Mouse (Mus musculus) telencephalon, adult 2 months (tissue): ENCODE measurements around the gene Nkx2-1.
"Not testable (repeated sequence)": the region's sequence is repeated elsewhere in the genome, so short reads cannot be mapped to it uniquely, and the experiment has no call there.

Source experiments
- DNase-seq: peaks from one replicate; pipeline ENCODE4 v3.0.0-alpha.2; 2011; ENCODE audit warnings: low read depth, low spot score

Gene Nkx2-1

DNA sequence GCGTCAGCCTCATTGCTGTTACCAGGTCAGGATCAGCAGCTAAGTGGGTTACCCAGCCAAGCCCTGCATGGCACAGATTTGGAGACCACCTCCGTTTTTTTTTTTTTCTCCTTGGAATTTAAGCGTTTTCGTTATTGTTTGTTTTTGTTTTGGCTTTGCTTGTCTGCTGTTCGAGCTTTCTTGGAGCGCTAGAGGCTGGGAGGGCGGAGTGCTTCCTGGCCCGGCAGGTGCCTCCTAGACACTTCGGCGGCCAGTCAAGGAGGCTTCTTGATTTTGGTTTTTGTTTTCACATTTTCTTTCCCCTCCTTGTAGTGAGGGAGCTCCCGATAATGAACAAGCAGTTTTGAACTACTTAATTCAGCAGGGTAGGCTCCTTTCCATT, at the start of gene Nkx2-1:
Gene Nkx2-1 (minus strand): TSS at position 25 of the 382 bp plus-strand sequence.
- DNase-seq = no peak

DNA sequence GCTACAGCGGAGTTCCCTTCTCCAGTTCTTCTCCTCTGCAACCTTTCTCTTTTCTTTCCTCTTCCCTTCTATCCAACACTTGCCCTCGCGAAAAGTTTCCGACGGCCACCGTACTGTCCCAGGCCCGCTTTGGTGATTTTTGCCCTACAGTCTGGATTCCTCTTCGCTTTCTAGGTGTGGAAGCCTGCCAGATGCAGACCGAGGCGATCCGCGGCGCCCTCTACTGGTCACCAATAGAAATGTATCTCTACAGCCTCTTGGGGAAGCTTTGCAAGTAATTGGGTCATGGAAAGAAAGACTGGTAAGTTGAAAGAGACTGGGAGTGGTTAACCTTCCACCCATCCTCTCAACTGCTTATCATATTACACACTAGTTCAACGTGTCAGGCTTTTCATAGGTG, 4.4 kb upstream of the Nkx2-1 start:
- peak; percentile 23 for DNase-seq

DNA sequence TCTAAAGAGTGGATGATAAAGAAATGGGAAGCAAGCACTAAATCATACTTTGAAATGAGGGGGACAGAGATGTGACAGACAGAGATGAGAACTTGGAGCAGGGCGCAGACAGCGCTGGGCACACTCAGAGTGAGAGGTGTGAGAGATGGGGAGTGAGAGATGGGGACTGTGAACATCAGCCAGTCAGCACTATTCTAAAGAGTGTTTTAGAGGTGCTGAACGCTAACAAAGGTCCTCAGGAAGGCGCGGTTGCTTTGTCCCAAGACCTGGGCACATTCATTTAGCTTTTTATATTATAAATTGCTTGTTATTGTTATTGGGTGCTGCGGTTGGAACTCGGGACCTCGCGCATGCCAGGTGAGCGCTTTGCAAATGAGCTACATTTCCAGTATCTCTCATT, 3.9 kb upstream of the Nkx2-1 start:
- DNase-seq = no peak

DNA sequence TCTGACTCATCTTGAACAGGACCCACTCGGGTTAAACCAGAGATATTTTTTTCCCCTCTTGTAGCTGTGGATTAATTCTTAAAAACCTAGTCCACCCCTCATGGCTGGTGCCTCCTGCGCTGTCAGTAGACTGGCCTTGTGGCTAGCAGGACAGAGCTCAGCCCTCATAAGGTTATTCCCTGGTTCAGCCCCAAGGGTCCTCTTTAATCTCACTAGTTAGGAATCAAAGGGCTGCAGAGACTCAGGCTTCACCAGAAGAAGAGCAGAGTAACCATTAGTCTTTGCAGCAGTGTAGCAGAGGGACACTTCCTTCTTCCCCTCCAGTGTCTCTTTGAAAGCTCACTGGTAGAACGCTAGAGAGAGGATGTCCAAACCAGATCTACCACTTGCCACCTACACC, 1.9 kb upstream of the Nkx2-1 start:
- DNase-seq = no peak

- no peak for DNase-seq
Measured at GRCm38 (mm10) chr12:56537931-56538330, 1.2 kb upstream of the Nkx2-1 start.

DNA sequence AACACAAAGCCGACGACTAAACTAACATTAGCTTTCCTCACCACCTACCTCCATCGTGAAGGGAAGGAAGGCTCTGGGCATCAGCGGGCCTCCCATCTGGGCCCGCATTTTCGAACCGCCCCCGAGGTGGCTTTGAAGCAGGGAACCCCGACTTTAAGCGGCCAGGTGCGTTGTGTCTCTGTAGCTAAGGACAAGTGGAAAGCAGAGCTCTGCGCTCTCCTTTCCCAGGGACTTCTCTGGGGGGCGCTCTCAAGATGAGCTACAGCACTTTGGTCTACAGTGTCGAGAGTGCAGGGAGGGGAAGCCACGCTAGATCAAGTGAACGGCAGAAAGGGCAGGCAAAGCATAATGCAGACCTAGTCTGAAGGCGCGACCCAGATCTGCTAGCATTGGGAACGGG, 634 bp upstream of the Nkx2-1 start:
- DNase-seq = no peak

GRCm38 (mm10) chr12:56536174-56536883, 379 bp downstream of the Nkx2-1 start:
- no peak for DNase-seq

DNA sequence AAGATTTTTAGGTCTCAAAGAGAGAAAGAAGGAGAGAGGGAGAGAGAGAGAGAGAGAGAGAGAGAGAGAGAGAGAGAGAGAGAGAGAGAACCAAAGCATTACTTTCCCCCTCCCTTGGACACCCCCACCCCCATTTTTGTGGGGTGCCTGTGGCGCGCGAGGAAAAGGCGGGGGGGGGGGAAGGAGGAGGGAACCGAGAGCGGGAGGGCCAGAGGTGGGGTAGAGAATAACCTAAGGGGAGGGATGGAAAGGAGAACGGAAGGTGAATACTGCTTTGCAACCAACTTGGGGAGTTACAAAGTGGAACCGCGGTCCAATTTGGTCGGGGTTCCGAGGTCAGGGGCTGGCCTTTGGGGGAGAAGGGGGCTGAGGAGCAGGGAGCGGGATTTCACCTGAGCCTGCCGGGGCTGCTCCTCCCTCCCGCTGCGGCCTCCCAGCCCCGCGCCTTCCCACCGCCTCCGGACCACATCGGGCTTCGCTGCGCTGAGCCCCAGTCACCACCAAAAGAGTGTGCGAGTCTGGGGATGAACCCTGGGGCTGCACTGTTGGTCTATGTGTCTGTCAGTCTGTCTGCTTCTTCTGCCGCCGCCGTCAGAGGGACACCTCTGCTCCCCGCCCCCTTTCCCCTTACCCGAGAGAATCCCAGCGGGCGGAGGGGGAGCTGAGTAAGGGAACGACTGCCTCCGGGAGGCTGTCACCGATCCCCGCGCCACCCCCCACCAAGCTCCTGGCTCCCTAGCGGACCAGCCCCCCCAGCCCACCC, 1.1 kb downstream of the Nkx2-1 start:
- DNase-seq = no peak

DNA sequence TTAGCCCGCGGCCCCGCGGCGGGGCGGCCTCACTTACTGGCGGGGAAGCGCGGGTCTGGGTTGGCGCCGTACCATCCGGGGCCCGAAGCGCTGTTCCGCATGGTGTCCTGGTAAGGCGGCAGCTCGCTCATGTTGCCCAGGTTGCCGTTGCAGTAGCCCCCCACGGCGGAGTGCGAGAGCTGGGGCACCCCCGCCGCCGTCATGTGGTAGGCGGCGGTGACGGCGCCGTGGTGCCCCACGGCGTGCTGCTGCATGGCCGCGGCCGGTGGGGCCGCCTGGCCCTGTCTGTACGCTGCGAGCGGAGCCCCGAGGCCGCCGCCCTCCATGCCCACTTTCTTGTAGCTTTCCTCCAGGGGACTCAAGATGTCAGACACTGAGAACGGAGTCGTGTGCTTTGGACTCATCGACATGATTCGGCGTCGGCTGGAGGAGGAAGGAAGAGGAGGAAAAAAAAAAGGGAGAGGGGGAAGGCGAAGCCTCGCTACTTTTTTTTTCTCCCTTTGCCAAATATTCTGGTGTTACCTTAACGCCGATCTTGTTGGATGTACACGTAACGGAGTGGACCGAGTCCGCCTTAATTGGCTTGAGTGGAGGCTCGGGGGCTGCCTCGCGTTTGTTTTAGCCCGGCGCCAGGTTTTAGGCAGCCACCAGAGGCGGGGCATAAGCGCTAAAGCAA, 1.9 kb downstream of the Nkx2-1 start:
- DNase-seq = no peak

DNA sequence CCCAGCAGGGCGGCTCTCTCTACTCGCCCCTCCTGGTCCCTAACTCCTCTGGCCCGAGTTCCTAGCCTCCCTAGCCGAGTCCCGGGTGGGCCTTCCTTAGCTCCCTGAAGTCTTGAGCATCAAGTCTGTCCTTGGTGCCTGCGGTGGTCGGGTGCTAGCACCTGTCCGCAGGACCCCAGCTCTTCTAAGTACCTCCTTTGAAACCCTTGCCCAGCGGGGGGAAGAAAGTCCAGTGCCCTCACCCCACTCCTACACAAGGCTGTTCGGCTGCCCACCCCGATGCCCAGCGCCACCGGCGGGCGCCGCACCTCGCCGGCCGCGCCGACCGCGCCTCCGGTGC, 2.4 kb downstream of the Nkx2-1 start:
- DNase-seq = no peak

DNA sequence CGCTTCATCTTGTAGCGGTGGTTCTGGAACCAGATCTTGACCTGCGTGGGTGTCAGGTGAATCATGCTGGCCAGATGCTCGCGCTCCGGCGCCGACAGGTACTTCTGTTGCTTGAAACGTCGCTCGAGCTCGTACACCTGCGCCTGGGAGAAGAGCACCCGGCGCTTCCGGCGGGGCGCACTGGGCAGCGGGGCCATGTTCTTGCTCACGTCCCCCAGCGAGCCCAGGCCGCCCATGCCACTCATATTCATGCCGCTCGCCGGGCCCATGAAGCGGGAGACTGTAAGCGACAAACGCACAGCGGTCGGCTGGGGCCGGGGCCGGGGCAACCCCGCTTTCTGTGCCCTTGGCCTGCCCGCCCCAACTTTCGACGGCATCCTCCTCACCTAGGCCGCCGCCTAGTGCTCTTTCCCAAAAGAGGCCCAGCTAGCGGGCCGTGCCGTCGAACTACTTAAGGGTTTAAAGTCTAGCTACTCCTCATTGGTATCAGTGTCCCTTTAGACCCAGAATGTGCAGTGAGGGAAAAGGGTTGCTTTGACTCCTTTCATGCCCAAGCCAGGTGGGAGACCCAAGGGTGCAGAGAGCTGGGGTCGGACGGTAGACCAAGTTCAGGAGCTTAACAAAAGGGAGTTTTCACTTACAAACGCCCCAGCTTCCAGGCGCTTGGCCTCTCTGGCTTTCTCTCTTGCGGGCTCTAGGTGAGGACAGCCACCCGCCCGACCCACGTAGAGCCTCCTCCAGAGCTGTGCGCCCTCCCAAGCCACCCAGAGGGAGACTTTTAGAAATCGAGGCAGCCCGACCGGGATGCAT, 3.0 kb downstream of the Nkx2-1 start:
- no peak for DNase-seq

DNA sequence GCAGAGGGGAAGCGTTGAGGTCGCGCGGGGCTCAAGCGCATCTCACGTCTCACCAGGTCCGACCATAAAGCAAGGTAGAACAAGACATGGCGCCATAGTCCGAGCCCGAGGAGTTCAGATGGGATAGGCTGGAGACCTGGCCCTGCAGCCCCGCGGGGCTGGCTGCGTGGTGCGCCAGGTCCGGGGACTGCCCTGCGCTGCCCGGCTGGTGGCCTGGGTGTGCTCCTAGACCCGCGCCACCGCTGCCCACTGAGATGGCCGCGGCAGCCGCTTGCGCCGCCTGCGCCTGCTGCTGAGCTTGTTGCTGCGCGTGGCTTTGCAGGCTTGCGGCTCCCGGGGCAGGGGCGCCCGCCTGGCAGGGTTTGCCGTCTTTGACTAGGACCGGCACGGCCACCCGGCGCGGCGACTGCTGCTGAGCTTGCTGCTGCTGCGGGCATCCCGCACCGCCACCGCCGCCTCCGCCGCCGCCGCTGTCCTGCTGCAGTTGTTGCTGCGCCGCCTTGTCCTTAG, 3.7 kb downstream of the Nkx2-1 start:
- DNase-seq = no peak

- no peak for DNase-seq
Measured at GRCm38 (mm10) chr12:56532142-56532541, 4.6 kb downstream of the Nkx2-1 start.

DNA sequence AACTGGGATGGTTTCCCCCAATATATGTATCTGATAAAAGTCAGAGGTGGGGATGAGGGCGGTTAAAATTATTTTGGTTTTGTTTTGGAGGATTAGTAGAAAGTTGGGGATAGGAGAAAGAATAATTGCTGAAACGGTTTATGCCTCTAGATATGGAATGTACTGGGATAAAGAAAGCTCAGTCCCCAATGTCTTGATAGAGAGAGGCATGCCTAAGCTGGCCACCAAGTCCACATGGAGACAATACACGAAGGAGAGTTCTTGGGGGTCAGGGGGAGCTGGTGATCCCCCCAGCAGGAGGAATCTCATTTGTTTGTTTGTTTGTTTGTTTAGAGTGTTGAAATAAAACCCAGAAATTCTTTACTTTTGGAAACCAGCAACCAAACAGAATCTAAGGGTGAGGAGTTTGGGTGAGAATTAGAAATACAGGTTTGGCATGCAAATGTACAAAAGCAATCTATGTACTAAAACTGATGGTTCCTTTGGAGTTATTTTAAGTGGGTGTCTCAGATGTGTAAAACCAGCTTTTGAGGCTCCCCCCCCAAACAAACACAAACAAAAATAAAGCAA, 5.6 kb downstream of the Nkx2-1 start:
- DNase-seq = no peak

DNA sequence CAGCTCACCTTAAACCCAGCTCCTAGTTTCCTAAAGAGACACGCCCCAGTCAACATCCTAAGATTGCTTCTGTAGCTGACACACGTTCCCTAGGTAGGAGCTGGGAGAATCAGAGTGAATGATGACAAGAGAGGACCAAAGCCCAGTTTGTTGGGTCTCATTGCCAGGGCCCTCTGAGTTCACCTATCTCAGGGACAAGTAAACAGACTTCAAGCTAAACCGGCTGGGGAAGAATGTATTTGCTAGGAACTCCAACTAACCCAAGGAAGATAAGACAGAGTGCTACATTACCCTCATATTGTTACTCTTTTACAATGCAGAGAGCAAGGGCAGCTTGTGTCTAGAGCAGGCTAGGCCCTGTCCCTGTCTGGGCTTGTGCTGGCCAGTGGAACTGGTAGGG, 6.8 kb downstream of the Nkx2-1 start:
- DNase-seq = no peak

GRCm38 (mm10) chr12:56528881-56529681, 7.6 kb downstream of the Nkx2-1 start:
- no peak for DNase-seq

DNA sequence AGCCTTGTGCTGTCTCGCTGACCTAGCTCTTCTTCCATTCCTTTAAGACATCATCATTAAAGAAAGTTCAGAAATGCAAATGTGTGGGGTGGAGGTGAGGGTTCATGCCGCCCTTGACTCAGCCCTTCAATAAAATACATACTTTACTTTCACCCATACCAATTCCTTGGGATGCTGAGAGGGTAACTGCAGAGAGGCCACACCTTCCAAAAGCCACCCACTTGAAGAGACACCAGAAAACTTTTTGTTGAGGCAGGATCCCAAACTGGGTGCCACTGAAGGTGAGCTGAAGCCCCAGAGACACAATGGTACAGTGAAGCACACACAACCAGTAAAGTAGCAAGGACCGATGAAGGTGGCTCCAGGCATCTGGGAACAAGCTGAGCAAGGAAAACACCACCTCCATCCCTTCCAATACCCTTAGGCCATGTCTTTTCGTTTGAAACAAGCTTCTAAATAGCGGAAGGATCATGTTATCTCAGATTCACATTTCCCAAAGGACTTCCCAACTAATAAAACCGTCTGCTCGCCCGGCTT, 8.6 kb downstream of the Nkx2-1 start:
- no peak for DNase-seq

GRCm38 (mm10) chr12:56527071-56527470, 9.6 kb downstream of the Nkx2-1 start:
- no peak for DNase-seq

DNA sequence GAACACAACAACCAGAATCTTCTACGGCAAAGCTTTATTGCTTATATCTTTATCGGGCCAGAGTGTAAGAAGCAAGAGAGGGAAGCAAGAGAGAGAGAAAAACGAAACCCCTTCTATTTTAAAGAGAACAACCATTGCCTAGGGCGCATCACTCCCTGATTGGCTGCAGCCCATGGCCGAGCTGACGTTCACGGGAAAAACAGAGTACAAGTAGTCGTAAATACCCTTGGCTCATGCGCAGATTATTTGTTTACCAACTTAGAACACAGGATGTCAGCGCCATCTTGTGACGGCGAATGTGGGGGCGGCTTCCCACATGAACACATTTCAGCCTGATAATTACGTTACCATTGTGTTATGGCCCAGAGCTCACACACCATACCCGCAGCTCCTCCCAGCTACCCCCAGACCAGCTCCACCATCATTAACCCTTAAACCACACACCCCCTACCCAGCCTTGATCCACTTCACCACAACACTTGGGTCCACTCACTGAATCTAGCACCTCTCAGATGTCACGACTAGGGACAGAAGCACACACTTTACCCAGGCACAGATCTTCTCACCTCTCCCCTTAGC, 11.4 kb downstream of the Nkx2-1 start:
- not testable (repeated sequence) for DNase-seq

GRCm38 (mm10) chr12:56524201-56524600, 12.5 kb downstream of the Nkx2-1 start:
- DNase-seq = no peak
